Mouse (Mus musculus) limb, embryonic 15.5 days (tissue): ENCODE measurements around the gene Ntng2. TPM values are rescaled to one million over a fixed set of nuclear protein-coding genes. Genes with fewer than 3 reads are reported as not detected.

Experiments used
- ATAC-seq: fragments of 200-750 bp; cut with Nextera tagmentation; 2 replicates; pipeline ENCODE4 v1.8.0; 2017; ENCODE audit warnings: low read depth, moderate TSS enrichment; ENCODE audit not compliant: insufficient number of reproducible peaks, low FRiP score, low TSS enrichment
- H3K27ac ChIP-seq: fragments of 300-500 bp; sonication (generic); 2 replicates; pipeline ENCODE4 v1.5.1; 2015; ENCODE audit warnings: moderate library complexity, mild to moderate bottlenecking, inconsistent platforms
- H3K27me3 ChIP-seq: fragments of 300-500 bp; sonication (generic); 2 replicates; pipeline ENCODE4 v1.6.1; 2015; ENCODE audit warnings: inconsistent platforms
- H3K36me3 ChIP-seq: fragments of 300-500 bp; sonication (generic); 2 replicates; pipeline ENCODE4 v1.6.1; 2015; ENCODE audit warnings: inconsistent platforms
- H3K4me1 ChIP-seq: fragments of 300-500 bp; sonication (generic); 2 replicates; pipeline ENCODE4 v1.6.1; 2015; ENCODE audit warnings: inconsistent platforms
- H3K4me2 ChIP-seq: fragments of 300-500 bp; sonication (generic); 2 replicates; pipeline ENCODE4 v1.6.1; 2015; ENCODE audit warnings: mild to moderate bottlenecking, inconsistent platforms
- H3K4me3 ChIP-seq: fragments of 300-500 bp; sonication (generic); 2 replicates; pipeline ENCODE4 v1.5.1; 2015; ENCODE audit warnings: mild to moderate bottlenecking, inconsistent platforms
- H3K9ac ChIP-seq: fragments of 300-500 bp; sonication (generic); 2 replicates; pipeline ENCODE4 v1.6.1; 2015; ENCODE audit warnings: inconsistent platforms
- H3K9me3 ChIP-seq: fragments of 300-500 bp; sonication (generic); 2 replicates; pipeline ENCODE4 v1.6.1; 2016; ENCODE audit warnings: inconsistent platforms
- WGBS: fragments of 180-500 bp; shearing (Covaris S2); methylation state at CpG from one replicate; pipeline ENCODE4 v1.1.7; 2015; 5-methylcytosine and 5-hydroxymethylcytosine counted together
- polyA plus RNA-seq: library from polyadenylated mRNA; unstranded; fragments of >200 nt; fragmentation: Nextera tagmentation; extraction: Ambion mirVana; gene quantifications from 2 replicates; pipeline ENCODE4 v1.2.1, GENCODE M21; 2015

Ntng2 gene
- polyA plus RNA-seq, 1 experiment from 2014 or later, result 0.55 TPM

- no peak overlapping the region for H3K27ac ChIP-seq
- no peak for ATAC-seq
- peaks cover 4% of the 10 kb centered on the region; the same call in 1 of the 2 replicates for H3K27me3 ChIP-seq
- 0 out of 2 replicates have a peak, but pooled peaks cover 7% of the 10 kb centered on the region for H3K4me1 ChIP-seq
- no peaks in the 10 kb centered on the region for H3K9me3 ChIP-seq
- no peak overlapping the region for H3K9ac ChIP-seq
- no peak overlapping the region for H3K4me3 ChIP-seq
- H3K4me2 ChIP-seq, result no peak overlapping the region
- 56% methylated on average over 4 of the region's 4 CpGs for WGBS
- H3K36me3 ChIP-seq, result no peaks in the 10 kb centered on the region
Measured at GRCm38 (mm10) chr2:29234002-29234401, 18.8 kb downstream of the Ntng2 start.

GRCm38 (mm10) chr2:29230191-29230835 lies 22.5 kb downstream of the Ntng2 start:
- no peaks in the 10 kb centered on the region for H3K36me3 ChIP-seq
- 61% methylated on average over 9 of the region's 9 CpGs for WGBS
- no peaks in the 10 kb centered on the region for H3K27me3 ChIP-seq
- H3K4me2 ChIP-seq, result no peak overlapping the region
- no peak overlapping the region for H3K4me3 ChIP-seq
- no peak for ATAC-seq
- H3K4me1 ChIP-seq, result 0 out of 2 replicates have a peak, but pooled peaks cover 4% of the 10 kb centered on the region
- no peak overlapping the region for H3K27ac ChIP-seq
- no peak overlapping the region for H3K9ac ChIP-seq
- no peaks in the 10 kb centered on the region for H3K9me3 ChIP-seq

GRCm38 (mm10) chr2:29226671-29227070 lies 26.1 kb downstream of the Ntng2 start:
- H3K4me3 ChIP-seq, result no peak overlapping the region
- no peak for ATAC-seq
- no peak overlapping the region for H3K9ac ChIP-seq
- H3K4me1 ChIP-seq, result no peaks in the 10 kb centered on the region
- no peak overlapping the region for H3K4me2 ChIP-seq
- H3K27me3 ChIP-seq, result no peaks in the 10 kb centered on the region
- no peaks in the 10 kb centered on the region for H3K9me3 ChIP-seq
- WGBS, result 69% methylated on average over 4 of the region's 4 CpGs
- H3K36me3 ChIP-seq, result no peaks in the 10 kb centered on the region
- no peak overlapping the region for H3K27ac ChIP-seq

- no peak overlapping the region for H3K4me2 ChIP-seq
- H3K27me3 ChIP-seq, result no peaks in the 10 kb centered on the region
- no peak overlapping the region for H3K9ac ChIP-seq
- H3K27ac ChIP-seq, result no peak overlapping the region
- WGBS, result 53% methylated on average over 7 of the region's 7 CpGs
- no peaks in the 10 kb centered on the region for H3K4me1 ChIP-seq
- H3K4me3 ChIP-seq, result no peak overlapping the region
- no peaks in the 10 kb centered on the region for H3K9me3 ChIP-seq
- ATAC-seq, result no peak
- no peaks in the 10 kb centered on the region for H3K36me3 ChIP-seq
Measured at GRCm38 (mm10) chr2:29223591-29224262, 29.1 kb downstream of the Ntng2 start.

- H3K4me1 ChIP-seq, result no peaks in the 10 kb centered on the region
- H3K36me3 ChIP-seq, result no peaks in the 10 kb centered on the region
- no peak overlapping the region for H3K4me2 ChIP-seq
- ATAC-seq, result no peak
- 11% methylated on average over 4 of the region's 4 CpGs for WGBS
- H3K4me3 ChIP-seq, result no peak overlapping the region
- H3K27me3 ChIP-seq, result no peaks in the 10 kb centered on the region
- H3K9ac ChIP-seq, result no peak overlapping the region
- H3K9me3 ChIP-seq, result no peaks in the 10 kb centered on the region
- H3K27ac ChIP-seq, result no peak overlapping the region
Measured at GRCm38 (mm10) chr2:29222302-29222701, 30.5 kb downstream of the Ntng2 start.

GRCm38 (mm10) chr2:29218831-29219230 lies 34.0 kb downstream of the Ntng2 start:
- ATAC-seq, result no peak
- no peaks in the 10 kb centered on the region for H3K36me3 ChIP-seq
- no peaks in the 10 kb centered on the region for H3K4me1 ChIP-seq
- H3K9ac ChIP-seq, result no peak overlapping the region
- no peak overlapping the region for H3K27ac ChIP-seq
- H3K27me3 ChIP-seq, result no peaks in the 10 kb centered on the region
- WGBS, result 85% methylated on average over 5 of the region's 5 CpGs
- no peak overlapping the region for H3K4me2 ChIP-seq
- H3K4me3 ChIP-seq, result no peak overlapping the region
- no peaks in the 10 kb centered on the region for H3K9me3 ChIP-seq

- Histone ChIP-seq H3K27me3 (no peaks in the 10 kb centered on the region), H3K4me1 (no peaks in the 10 kb centered on the region), H3K4me2 (no peak overlapping the region), H3K9me3 (no peaks in the 10 kb centered on the region), H3K9ac (no peak overlapping the region), H3K36me3 (no peaks in the 10 kb centered on the region), H3K4me3 (no peak overlapping the region), H3K27ac (no peak overlapping the region)
- no peak for ATAC-seq
- WGBS, result 64% methylated on average over 10 of the region's 10 CpGs
Measured at GRCm38 (mm10) chr2:29217897-29218296, 34.9 kb downstream of the Ntng2 start.

GRCm38 (mm10) chr2:29217042-29217441 lies 35.8 kb downstream of the Ntng2 start:
- WGBS, result 81% methylated on average over 5 of the region's 5 CpGs
- no peak overlapping the region for H3K4me3 ChIP-seq
- ATAC-seq, result no peak
- H3K4me2 ChIP-seq, result no peak overlapping the region
- no peaks in the 10 kb centered on the region for H3K27me3 ChIP-seq
- H3K4me1 ChIP-seq, result no peaks in the 10 kb centered on the region
- H3K27ac ChIP-seq, result no peak overlapping the region
- H3K9me3 ChIP-seq, result no peaks in the 10 kb centered on the region
- H3K9ac ChIP-seq, result no peak overlapping the region
- no peaks in the 10 kb centered on the region for H3K36me3 ChIP-seq

GRCm38 (mm10) chr2:29216286-29217012 lies 36.4 kb downstream of the Ntng2 start:
- no peak overlapping the region for H3K9ac ChIP-seq
- ATAC-seq, result no peak
- 53% methylated on average over 8 of the region's 8 CpGs for WGBS

GRCm38 (mm10) chr2:29206156-29206555 lies 46.6 kb downstream of the Ntng2 start:
- Histone ChIP-seq H3K4me2 (no peak overlapping the region), H3K9ac (no peak overlapping the region), H3K27me3 (peaks cover 13% of the 10 kb centered on the region; the same call in 1 of the 2 replicates), H3K4me3 (no peak overlapping the region), H3K27ac (no peak overlapping the region), H3K36me3 (no peaks in the 10 kb centered on the region), H3K4me1 (no peaks in the 10 kb centered on the region), H3K9me3 (no peaks in the 10 kb centered on the region)
- WGBS, result 6% methylated on average over 8 of the region's 8 CpGs
- ATAC-seq, result no peak

More at GRCm38 (mm10) chr2:29216286-29217012, 36.4 kb downstream of the Ntng2 start:
- Histone ChIP-seq H3K4me2 (no peak overlapping the region), H3K9me3 (no peaks in the 10 kb centered on the region), H3K27me3 (no peaks in the 10 kb centered on the region), H3K36me3 (no peaks in the 10 kb centered on the region), H3K4me1 (no peaks in the 10 kb centered on the region), H3K4me3 (no peak overlapping the region), H3K27ac (no peak overlapping the region)

- H3K27me3 ChIP-seq, result peaks cover 28% of the 10 kb centered on the region; the same call in 1 of the 2 replicates
- 51% methylated on average over 11 of the region's 11 CpGs for WGBS
- no peak for ATAC-seq
Measured at GRCm38 (mm10) chr2:29201223-29201955, 51.4 kb downstream of the Ntng2 start.

More at GRCm38 (mm10) chr2:29201223-29201955, 51.4 kb downstream of the Ntng2 start:
- Histone ChIP-seq H3K4me3 (no peak overlapping the region), H3K4me1 (no peaks in the 10 kb centered on the region), H3K36me3 (no peaks in the 10 kb centered on the region), H3K27ac (no peak overlapping the region), H3K9me3 (no peaks in the 10 kb centered on the region), H3K9ac (no peak overlapping the region), H3K4me2 (no peak overlapping the region)
